Mouse (Mus musculus) adrenal gland, postnatal 25 days (tissue): ENCODE measurements around the gene Anapc16. TPM values are rescaled to one million over a fixed set of nuclear protein-coding genes. Genes with fewer than 3 reads are reported as not detected.

Experiments used
- DNase-seq: peaks from one replicate; pipeline ENCODE4 v3.0.0; 2021; ENCODE audit warnings: mixed read lengths
- total RNA-seq: library from RNA; stranded (reverse); gene quantifications from 2 replicates; pipeline ENCODE4 v1.2.3, GENCODE M21; 2021

Gene Anapc16
- total RNA-seq, 1 experiment from 2014 or later: 67.8 TPM

GRCm38 (mm10) chr10:59970450-59971062 lies 32.4 kb downstream of the Anapc16 start:
- DNase-seq: no peak

- DNase-seq: peak; percentile 52
Observed at GRCm38 (mm10) chr10:59969821-59970449, 33.0 kb downstream of the Anapc16 start.

GRCm38 (mm10) chr10:59967309-59967942 lies 35.5 kb downstream of the Anapc16 start:
- peak; percentile 74 for DNase-seq

GRCm38 (mm10) chr10:59966743-59967142 lies 36.2 kb downstream of the Anapc16 start:
- no peak for DNase-seq

- DNase-seq: no peak
Observed at GRCm38 (mm10) chr10:59965788-59966187, 37.1 kb downstream of the Anapc16 start.

- no peak for DNase-seq
Observed at GRCm38 (mm10) chr10:59965362-59965695, 37.6 kb downstream of the Anapc16 start.

GRCm38 (mm10) chr10:59964504-59965361 lies 38.2 kb downstream of the Anapc16 start:
- no peak for DNase-seq

- DNase-seq: no peak
Observed at GRCm38 (mm10) chr10:59963609-59964008, 39.3 kb downstream of the Anapc16 start.

GRCm38 (mm10) chr10:59959517-59959916 lies 43.4 kb downstream of the Anapc16 start:
- DNase-seq: no peak

GRCm38 (mm10) chr10:59958458-59958857 lies 44.5 kb downstream of the Anapc16 start:
- DNase-seq: no peak

- DNase-seq: no peak
Observed at GRCm38 (mm10) chr10:59957171-59958149, 45.5 kb downstream of the Anapc16 start.

GRCm38 (mm10) chr10:59956681-59957080 lies 46.3 kb downstream of the Anapc16 start:
- no peak for DNase-seq

- DNase-seq: no peak
Observed at GRCm38 (mm10) chr10:59953564-59954039, 49.3 kb downstream of the Anapc16 start.

GRCm38 (mm10) chr10:59952781-59953563 lies 50.0 kb downstream of the Anapc16 start:
- no peak for DNase-seq

GRCm38 (mm10) chr10:59952152-59952780 lies 50.7 kb downstream of the Anapc16 start:
- peak; percentile 57 for DNase-seq

- peak; percentile 100 for DNase-seq
Observed at GRCm38 (mm10) chr10:59951211-59952151, 51.5 kb downstream of the Anapc16 start, which contains the start of gene Ddit4. Ddit4 (minus strand) TSS chr10:59951834.

- peak; percentile 81 for DNase-seq
Observed at GRCm38 (mm10) chr10:59950716-59951191, 52.2 kb downstream of the Anapc16 start.

- no peak for DNase-seq
Observed at GRCm38 (mm10) chr10:59949783-59950605, 52.9 kb downstream of the Anapc16 start.
